Mouse (Mus musculus) stomach, postnatal 0 days (tissue): ENCODE measurements around the gene Ttc29.

ENCODE experiments used
- CTCF ChIP-seq: IDR thresholded peaks from 2 replicates; pipeline ENCODE4 v1.5.1; 2016; ENCODE audit warnings: antibody characterized with exemption, low read depth, mild to moderate bottlenecking, moderate library complexity
- EP300 ChIP-seq: optimal IDR thresholded peaks from 2 replicates; pipeline ENCODE3; 2016; ENCODE audit warnings: antibody characterized with exemption

- TF ChIP-seq CTCF (no peak), EP300 (no peak)
These were observed 90.5 kb downstream of the Ttc29 start for GRCm38 (mm10) chr8:78303579-78303978.
